Mouse (Mus musculus) intestine, embryonic 14.5 days (tissue): ENCODE data around the gene Hrk. TPM values are rescaled to one million over a fixed set of nuclear protein-coding genes. Genes with fewer than 3 reads are reported as not detected.

Experiments
- ATAC-seq: fragments of 200-750 bp; cut with Nextera tagmentation; replicated peaks from 2 replicates; pipeline ENCODE4 v1.8.0; 2017; ENCODE audit warnings: low read depth, moderate number of reproducible peaks, moderate TSS enrichment, moderate library complexity; ENCODE audit not compliant: low FRiP score, low TSS enrichment
- DNase-seq: peaks from one replicate; pipeline ENCODE4 v3.0.0-alpha.2; 2018; ENCODE audit warnings: low spot score
- H3K27ac ChIP-seq: fragments of 300-500 bp; sonication (generic); 2 replicates; pipeline ENCODE4 v1.5.1; 2014; ENCODE audit warnings: low read depth, mild to moderate bottlenecking, control low read depth
- H3K27me3 ChIP-seq: fragments of 300-500 bp; sonication (generic); replicated peaks from 2 replicates; pipeline ENCODE4 v1.6.1; 2014; ENCODE audit warnings: low read length, control low read depth; ENCODE audit not compliant: control insufficient read depth, insufficient read depth
- H3K36me3 ChIP-seq: fragments of 300-500 bp; sonication (generic); 2 replicates; pipeline ENCODE4 v1.6.1; 2014; ENCODE audit warnings: low read length, control low read depth; ENCODE audit not compliant: control insufficient read depth, insufficient read depth
- H3K4me1 ChIP-seq: fragments of 300-500 bp; sonication (generic); replicated peaks from 2 replicates; pipeline ENCODE4 v1.6.1; 2014; ENCODE audit warnings: low read length, control low read depth, mixed read lengths; ENCODE audit not compliant: control insufficient read depth, insufficient read depth
- H3K4me2 ChIP-seq: fragments of 300-500 bp; sonication (generic); 2 replicates; pipeline ENCODE4 v1.6.1; 2014; ENCODE audit warnings: low read length
- H3K4me3 ChIP-seq: fragments of 300-500 bp; sonication (generic); 2 replicates; pipeline ENCODE4 v1.5.1; 2014; ENCODE audit warnings: low read depth, low read length, control low read depth, mixed read lengths
- H3K9ac ChIP-seq: fragments of 300-500 bp; sonication (generic); 2 replicates; pipeline ENCODE4 v1.6.1; 2014; ENCODE audit warnings: mild to moderate bottlenecking, low read length
- H3K9me3 ChIP-seq: fragments of 300-500 bp; sonication (generic); 2 replicates; pipeline ENCODE4 v1.6.1; 2016; ENCODE audit warnings: low read length, control low read depth; ENCODE audit not compliant: control insufficient read depth
- WGBS: fragments of 180-500 bp; shearing (Covaris S2); extraction: QIAGEN DNeasy Blood & Tissue Kit; methylation state at CpG from one replicate; pipeline ENCODE4 v1.1.7; 2014; 5-methylcytosine and 5-hydroxymethylcytosine counted together
- polyA plus RNA-seq: library from polyadenylated mRNA; unstranded; fragments of >200 nt; fragmentation: Nextera tagmentation; extraction: Ambion mirVana; gene quantifications from 2 replicates; pipeline ENCODE4 v1.2.1, GENCODE M21; 2014

Hrk gene
- polyA plus RNA-seq, 1 experiment from 2014 or later: 0.28 TPM

GRCm38 (mm10) chr5:118217410-118217809 lies 53.0 kb downstream of the Hrk start:
- WGBS: 68% methylated on average over 6 of the region's 6 CpGs
- Histone ChIP-seq H3K27me3 (no peaks in the 10 kb centered on the region), H3K9me3 (no peaks in the 10 kb centered on the region), H3K4me1 (peaks cover 9% of the 10 kb centered on the region), H3K4me2 (no peak overlapping the region), H3K27ac (no peak overlapping the region), H3K9ac (no peak overlapping the region), H3K36me3 (no peaks in the 10 kb centered on the region), H3K4me3 (no peak overlapping the region)
- DNase-seq (no peak), ATAC-seq (no peak)

GRCm38 (mm10) chr5:118223142-118223757 lies 58.8 kb downstream of the Hrk start:
- H3K4me3 ChIP-seq: no peak overlapping the region
- ATAC-seq: no peak
- H3K27ac ChIP-seq: no peak overlapping the region
- WGBS: 29% methylated on average over 9 of the region's 9 CpGs
- no peaks in the 10 kb centered on the region for H3K27me3 ChIP-seq
- H3K4me1 ChIP-seq: no peaks in the 10 kb centered on the region
- H3K36me3 ChIP-seq: 0 out of 2 replicates have a peak, but pooled peaks cover 2% of the 10 kb centered on the region
- no peaks in the 10 kb centered on the region for H3K9me3 ChIP-seq
- no peak overlapping the region for H3K4me2 ChIP-seq
- no peak overlapping the region for H3K9ac ChIP-seq
- no peak for DNase-seq

GRCm38 (mm10) chr5:118230071-118230611 lies 65.7 kb downstream of the Hrk start:
- Histone ChIP-seq H3K4me2 (no peak overlapping the region), H3K27me3 (no peaks in the 10 kb centered on the region), H3K4me3 (no peak overlapping the region), H3K27ac (no peak overlapping the region), H3K36me3 (0 out of 2 replicates have a peak, but pooled peaks cover 2% of the 10 kb centered on the region), H3K4me1 (no peaks in the 10 kb centered on the region), H3K9ac (no peak overlapping the region), H3K9me3 (no peaks in the 10 kb centered on the region)
- ATAC-seq: no peak
- no peak for DNase-seq
- WGBS: 92% methylated on average over 13 of the region's 13 CpGs

- H3K27ac ChIP-seq: no peak overlapping the region
- H3K36me3 ChIP-seq: 0 out of 2 replicates have a peak, but pooled peaks cover 3% of the 10 kb centered on the region
- H3K4me3 ChIP-seq: no peak overlapping the region
- H3K9me3 ChIP-seq: no peaks in the 10 kb centered on the region
- no peak overlapping the region for H3K9ac ChIP-seq
- H3K4me1 ChIP-seq: no peaks in the 10 kb centered on the region
- WGBS: 82% methylated on average over 12 of the region's 12 CpGs
- H3K27me3 ChIP-seq: no peaks in the 10 kb centered on the region
- H3K4me2 ChIP-seq: no peak overlapping the region
- no peak for DNase-seq
- ATAC-seq: no peak
Observed at GRCm38 (mm10) chr5:118236891-118237290, 72.4 kb downstream of the Hrk start.

Other genes starting within 250 kb of the Hrk start
- gene Fbxo21, start 187.9 kb upstream of the Hrk start, polyA plus RNA-seq: 72.7 and 75.3 TPM in 2 replicates
- gene Tesc, start 136.9 kb upstream of the Hrk start, polyA plus RNA-seq: 1.7 and 3.8 TPM in 2 replicates
- gene Fbxw8, start 9.2 kb upstream of the Hrk start, polyA plus RNA-seq: 25.2 and 25.3 TPM in 2 replicates
- gene Rnft2, start 80.5 kb downstream of the Hrk start, polyA plus RNA-seq: 2.5 and 2.7 TPM in 2 replicates
- gene 2410131K14Rik, start 80.6 kb downstream of the Hrk start, polyA plus RNA-seq: 8.5 and 9.2 TPM in 2 replicates